Mouse (Mus musculus) liver, adult 2 months (tissue): Measurements from ENCODE around the gene Kcng4.

Experiments used
- CTCF ChIP-seq: fragments of 200-500 bp; IDR thresholded peaks from 2 replicates; pipeline ENCODE4 v1.5.1; 2011; ENCODE audit warnings: low read depth, low read length, control low read depth
- POLR2A ChIP-seq: fragments of 200-500 bp; IDR thresholded peaks from 2 replicates; pipeline ENCODE4 v1.6.1; 2011; ENCODE audit warnings: low read length, control low read depth; ENCODE audit not compliant: insufficient read depth; ENCODE audit errors: extremely low read depth

GRCm38 (mm10) chr8:119661892-119662291 is 26.4 kb upstream of the Kcng4 start:
- no peak for TF ChIP-seq CTCF
- TF ChIP-seq POLR2A: no peak
